Mouse (Mus musculus): ENCODE results near the gene Jade2.

- TF ChIP-seq POLR2A (IDR thresholded peaks at IDR 0.05; ENCODE audit: extremely low read depth, insufficient read depth, low read length) (peak; percentile 70; the same call in 1 of the 2 replicates), CTCF (IDR thresholded peaks at IDR 0.05; ENCODE audit: extremely low read depth, insufficient read depth, low read length) (no peak)
Measured at GRCm38 (mm10) chr11:51805221-51805981, 52.1 kb downstream of the Jade2 start.
